Mouse (Mus musculus) thymus, postnatal 4 days (tissue): ENCODE results near the gene Serpina3g.

ENCODE experiments used
- DNase-seq: peaks from one replicate; pipeline ENCODE4 v3.0.0; 2021

Gene Serpina3g

DNA sequence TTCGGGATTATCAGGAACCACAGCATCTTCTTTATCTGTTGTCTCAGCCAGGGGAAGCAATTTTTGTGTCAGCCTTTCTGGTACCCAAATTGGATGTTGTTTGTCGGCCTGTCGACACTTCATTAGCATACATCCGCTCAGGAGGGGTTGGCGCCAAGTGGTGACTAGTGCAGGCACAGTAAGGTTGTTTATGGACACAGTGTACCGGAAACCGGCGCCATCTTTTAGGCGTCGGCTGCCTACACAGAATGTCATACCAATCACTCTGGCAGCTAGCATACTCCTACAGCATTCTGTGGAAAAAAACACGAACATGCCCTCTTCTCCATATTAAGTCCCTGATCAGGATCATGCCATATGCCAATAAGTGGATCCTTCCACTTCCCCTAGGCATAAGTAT is 47.3 kb downstream of the Serpina3g start:
- DNase-seq, result no peak

GRCm38 (mm10) chr12:104288336-104288735 is 52.3 kb downstream of the Serpina3g start:
- no peak for DNase-seq

GRCm38 (mm10) chr12:104289872-104290271 is 53.8 kb downstream of the Serpina3g start:
- DNase-seq, result no peak
